Mouse (Mus musculus) kidney, embryonic 16.5 days (tissue): ENCODE measurements around the gene Acap3. TPM values are rescaled to one million over a fixed set of nuclear protein-coding genes. Genes with fewer than 3 reads are reported as not detected.

Experiments
- microRNA-seq: library from miRNA; unstranded; fragments of <30 nt; microRNA quantifications from one replicate; pipeline ENCODE4, GENCODE M21; 2016
- polyA plus RNA-seq: library from polyadenylated mRNA; unstranded; fragments of >200 nt; fragmentation: Nextera tagmentation; extraction: Ambion mirVana; gene quantifications from 2 replicates; pipeline ENCODE4 v1.2.1, GENCODE M21; 2015

Acap3 gene
- polyA plus RNA-seq, 1 experiment from 2014 or later = 17.6 TPM

Small RNAs within 50 kb of the gene (microRNA-seq; reads per million reads assigned to microRNA genes)
- gene Gm22991 = not detected

Other genes starting within 250 kb of the Acap3 start
- gene Gm10563, start 246.4 kb upstream of the Acap3 start, polyA plus RNA-seq = not detected in 2 replicates
- gene Mmp23, start 238.4 kb upstream of the Acap3 start, polyA plus RNA-seq = 70.4 and 71.7 TPM in 2 replicates
- gene Mib2, start 222.6 kb upstream of the Acap3 start, polyA plus RNA-seq = 31.9 and 34.1 TPM in 2 replicates
- 2.5 and 2.8 TPM in 2 replicates for gene Fndc10, start 197.5 kb upstream of the Acap3 start, polyA plus RNA-seq
- 144 and 159 TPM in 2 replicates for gene Ssu72, start 187.0 kb upstream of the Acap3 start, polyA plus RNA-seq
- 0.45 and 0.53 TPM in 2 replicates for gene Tmem240, start 157.0 kb upstream of the Acap3 start, polyA plus RNA-seq
- 138 and 142 TPM in 2 replicates for gene Atad3a, start 130.7 kb upstream of the Acap3 start, polyA plus RNA-seq
- 7.4 and 11.3 TPM in 2 replicates for gene Vwa1, start 117.1 kb upstream of the Acap3 start, polyA plus RNA-seq
- 0.32 and 0.33 TPM in 2 replicates for gene Tmem88b, start 105.9 kb upstream of the Acap3 start, polyA plus RNA-seq
- 0.32 and 0.41 TPM in 2 replicates for gene Ankrd65, start 101.4 kb upstream of the Acap3 start, polyA plus RNA-seq
- 205 and 209 TPM in 2 replicates for gene Mrpl20, start 88.9 kb upstream of the Acap3 start, polyA plus RNA-seq
- gene Ccnl2, start 79.3 kb upstream of the Acap3 start, polyA plus RNA-seq = 168 and 179 TPM in 2 replicates
- gene Aurkaip1, start 60.5 kb upstream of the Acap3 start, polyA plus RNA-seq = 143 and 157 TPM in 2 replicates
- gene Mxra8, start 52.1 kb upstream of the Acap3 start, polyA plus RNA-seq = 119 and 125 TPM in 2 replicates
- 5.5 and 6.3 TPM in 2 replicates for gene Dvl1, start 44.4 kb upstream of the Acap3 start, polyA plus RNA-seq
- gene Tas1r3, start 28.5 kb upstream of the Acap3 start, polyA plus RNA-seq = 0.22 and 0.40 TPM in 2 replicates
- 20.0 TPM in 2 replicates for gene Cptp, start 22.4 kb upstream of the Acap3 start, polyA plus RNA-seq
- 72.9 and 80.1 TPM in 2 replicates for gene Ints11, start 22.3 kb upstream of the Acap3 start, polyA plus RNA-seq
- 51.4 and 55.1 TPM in 2 replicates for gene Pusl1, start within 50 bp of the Acap3 start, polyA plus RNA-seq
- 100.0 and 102 TPM in 2 replicates for gene Ube2j2, start 52.0 kb downstream of the Acap3 start, polyA plus RNA-seq
- gene C1qtnf12, start 70.5 kb downstream of the Acap3 start, polyA plus RNA-seq = 123 and 137 TPM in 2 replicates
- 18.0 and 18.7 TPM in 2 replicates for gene B3galt6, start 100.8 kb downstream of the Acap3 start, polyA plus RNA-seq
- gene Sdf4, start 101.0 kb downstream of the Acap3 start, polyA plus RNA-seq = 173 and 182 TPM in 2 replicates
- gene Tnfrsf4, start 122.0 kb downstream of the Acap3 start, polyA plus RNA-seq = 0.90 and 1.2 TPM in 2 replicates
- 1.3 and 2.5 TPM in 2 replicates for gene Tnfrsf18, start 134.3 kb downstream of the Acap3 start, polyA plus RNA-seq
- gene Ttll10, start 167.6 kb downstream of the Acap3 start, polyA plus RNA-seq = 7.4 and 10.1 TPM in 2 replicates
- gene 9430015G10Rik, start 218.2 kb downstream of the Acap3 start, polyA plus RNA-seq = 48.3 and 48.7 TPM in 2 replicates
- gene Rnf223, start 238.7 kb downstream of the Acap3 start, polyA plus RNA-seq = 0.19 and 0.32 TPM in 2 replicates